Mouse (Mus musculus) E14TG2a.4 (cell line): ENCODE data around the gene Smim26.

Experiments
- CTCF ChIP-seq: conservative IDR thresholded peaks from 2 replicates; pipeline ENCODE4 v1.5.1; 2014; ENCODE audit warnings: low read length
- POU5F1 ChIP-seq: IDR thresholded peaks from 2 replicates; pipeline ENCODE4 v1.6.1; 2014; ENCODE audit warnings: low read length, borderline replicate concordance

GRCm38 (mm10) chr2:144621491-144621890, 27.6 kb downstream of the Smim26 start:
- TF ChIP-seq CTCF, result no peak
- no peak for TF ChIP-seq POU5F1
